Mouse (Mus musculus): Measurements from ENCODE around the gene Tmem120b. TPM values are rescaled to one million over a fixed set of nuclear protein-coding genes. Genes with fewer than 3 reads are reported as not detected.
A peak's percentile ranks its signal among the peaks of the same experiment; 100 is the strongest.

The Tmem120b gene
- polyA plus RNA-seq, 1 experiment from 2014 or later, result 20.7 TPM

- Histone ChIP-seq H3K4me2 (peak overlapping the region; percentile 64), H3K4me3 (peak overlapping the region; percentile 39), H3K9me3 (no peaks in the 10 kb centered on the region), H3K27me3 (no peaks in the 10 kb centered on the region), H3K36me3 (peaks cover 41% of the 10 kb centered on the region), H3K4me1 (replicated peaks) (peaks cover 61% of the 10 kb centered on the region), H3K27ac (replicated peaks) (no peak overlapping the region), H3K9ac (peak overlapping the region; percentile 30)
- WGBS, result 7% methylated on average over 19 of the region's 19 CpGs
- ATAC-seq (ENCODE audit: low FRiP score, low read depth), result peak; percentile 84
These were observed 81.5 kb downstream of the Tmem120b start for GRCm38 (mm10) chr5:123149451-123150400.

GRCm38 (mm10) chr5:123150641-123151040 is 82.4 kb downstream of the Tmem120b start:
- no peak for ATAC-seq (ENCODE audit: low FRiP score, low read depth)
- Histone ChIP-seq H3K9me3 (no peaks in the 10 kb centered on the region), H3K4me3 (peak overlapping the region; percentile 39), H3K4me2 (peak overlapping the region; percentile 64), H3K4me1 (replicated peaks) (peaks cover 52% of the 10 kb centered on the region), H3K9ac (peak overlapping the region; percentile 30), H3K36me3 (peaks cover 46% of the 10 kb centered on the region), H3K27me3 (no peaks in the 10 kb centered on the region), H3K27ac (replicated peaks) (no peak overlapping the region)
- 40% methylated on average over 7 of the region's 7 CpGs for WGBS

GRCm38 (mm10) chr5:123151077-123151476 is 82.9 kb downstream of the Tmem120b start:
- Histone ChIP-seq H3K36me3 (peaks cover 46% of the 10 kb centered on the region), H3K9me3 (no peaks in the 10 kb centered on the region), H3K27me3 (no peaks in the 10 kb centered on the region), H3K4me3 (peak overlapping the region; percentile 39), H3K9ac (peak overlapping the region; percentile 30; the same call in 1 of the 2 replicates), H3K27ac (replicated peaks) (no peak overlapping the region), H3K4me1 (replicated peaks) (peaks cover 47% of the 10 kb centered on the region), H3K4me2 (peak overlapping the region; percentile 64)
- ATAC-seq (ENCODE audit: low FRiP score, low read depth), result peak; percentile 20; the same call in 1 of the 2 replicates
- 40% methylated on average over 7 of the region's 7 CpGs for WGBS

- peak overlapping the region; percentile 64; the same call in 1 of the 2 replicates for H3K4me2 ChIP-seq
- WGBS, result 96% methylated on average over 17 of the region's 19 CpGs
These were observed 83.6 kb downstream of the Tmem120b start for GRCm38 (mm10) chr5:123151707-123152362.

GRCm38 (mm10) chr5:123152901-123153300 is 84.7 kb downstream of the Tmem120b start:
- H3K27ac ChIP-seq (replicated peaks), result no peak overlapping the region
- 76% methylated on average over 1 of the region's 1 CpGs for WGBS
- peaks cover 46% of the 10 kb centered on the region for H3K36me3 ChIP-seq
- no peak overlapping the region for H3K9ac ChIP-seq
- H3K27me3 ChIP-seq, result no peaks in the 10 kb centered on the region
- ATAC-seq (ENCODE audit: low FRiP score, low read depth), result no peak
- no peak overlapping the region for H3K4me3 ChIP-seq
- H3K9me3 ChIP-seq, result no peaks in the 10 kb centered on the region
- H3K4me2 ChIP-seq, result no peak overlapping the region
- peaks cover 39% of the 10 kb centered on the region for H3K4me1 ChIP-seq (replicated peaks)

More at GRCm38 (mm10) chr5:123151707-123152362, 83.6 kb downstream of the Tmem120b start:
- no peak overlapping the region for H3K9ac ChIP-seq
- no peaks in the 10 kb centered on the region for H3K27me3 ChIP-seq
- H3K9me3 ChIP-seq, result no peaks in the 10 kb centered on the region
- H3K36me3 ChIP-seq, result peaks cover 45% of the 10 kb centered on the region
- no peak for ATAC-seq (ENCODE audit: low FRiP score, low read depth)
- H3K4me3 ChIP-seq, result no peak overlapping the region
- H3K4me1 ChIP-seq (replicated peaks), result peaks cover 41% of the 10 kb centered on the region
- no peak overlapping the region for H3K27ac ChIP-seq (replicated peaks)

- Histone ChIP-seq H3K27me3 (no peaks in the 10 kb centered on the region), H3K4me2 (no peak overlapping the region), H3K27ac (replicated peaks) (no peak overlapping the region), H3K36me3 (peaks cover 65% of the 10 kb centered on the region), H3K4me1 (replicated peaks) (peaks cover 13% of the 10 kb centered on the region), H3K4me3 (no peak overlapping the region), H3K9ac (no peak overlapping the region), H3K9me3 (no peaks in the 10 kb centered on the region)
- ATAC-seq (ENCODE audit: low FRiP score, low read depth), result no peak
- 66% methylated on average over 7 of the region's 7 CpGs for WGBS
These were observed 87.2 kb downstream of the Tmem120b start for GRCm38 (mm10) chr5:123155425-123155824.

GRCm38 (mm10) chr5:123156763-123157162 is 88.5 kb downstream of the Tmem120b start:
- WGBS, result 88% methylated on average over 12 of the region's 12 CpGs
- H3K4me1 ChIP-seq (replicated peaks), result no peaks in the 10 kb centered on the region
- no peak overlapping the region for H3K9ac ChIP-seq
- H3K4me3 ChIP-seq, result no peak overlapping the region
- H3K36me3 ChIP-seq, result peaks cover 77% of the 10 kb centered on the region
- H3K27ac ChIP-seq (replicated peaks), result no peak overlapping the region
- no peaks in the 10 kb centered on the region for H3K9me3 ChIP-seq
- no peaks in the 10 kb centered on the region for H3K27me3 ChIP-seq
- no peak overlapping the region for H3K4me2 ChIP-seq
- no peak for ATAC-seq (ENCODE audit: low FRiP score, low read depth)

- Histone ChIP-seq H3K36me3 (peaks cover 77% of the 10 kb centered on the region), H3K4me3 (no peak overlapping the region), H3K27ac (replicated peaks) (no peak overlapping the region), H3K4me2 (no peak overlapping the region), H3K4me1 (replicated peaks) (no peaks in the 10 kb centered on the region), H3K27me3 (no peaks in the 10 kb centered on the region), H3K9ac (no peak overlapping the region), H3K9me3 (no peaks in the 10 kb centered on the region)
- 90% methylated on average over 4 of the region's 4 CpGs for WGBS
- ATAC-seq (ENCODE audit: low FRiP score, low read depth), result no peak
These were observed 89.8 kb downstream of the Tmem120b start for GRCm38 (mm10) chr5:123157972-123158371.

GRCm38 (mm10) chr5:123159446-123159845 is 91.2 kb downstream of the Tmem120b start:
- H3K4me3 ChIP-seq, result no peak overlapping the region
- WGBS, result 96% methylated on average over 4 of the region's 4 CpGs

GRCm38 (mm10) chr5:123159866-123160265 is 91.7 kb downstream of the Tmem120b start:
- H3K36me3 ChIP-seq, result peaks cover 81% of the 10 kb centered on the region
- H3K4me1 ChIP-seq (replicated peaks), result no peaks in the 10 kb centered on the region
- H3K9me3 ChIP-seq, result no peaks in the 10 kb centered on the region
- H3K4me3 ChIP-seq, result no peak overlapping the region
- H3K4me2 ChIP-seq, result no peak overlapping the region
- H3K27me3 ChIP-seq, result no peaks in the 10 kb centered on the region
- H3K9ac ChIP-seq, result no peak overlapping the region
- whole genome bisulfite sequencing, result 95% methylated on average over 15 of the region's 15 CpGs
- ATAC-seq (ENCODE audit: low FRiP score, low read depth), result no peak
- no peak overlapping the region for H3K27ac ChIP-seq (replicated peaks)

More at GRCm38 (mm10) chr5:123159446-123159845, 91.2 kb downstream of the Tmem120b start:
- H3K9me3 ChIP-seq, result no peaks in the 10 kb centered on the region
- peaks cover 82% of the 10 kb centered on the region for H3K36me3 ChIP-seq
- no peaks in the 10 kb centered on the region for H3K4me1 ChIP-seq (replicated peaks)
- no peak overlapping the region for H3K4me2 ChIP-seq
- H3K9ac ChIP-seq, result no peak overlapping the region
- H3K27me3 ChIP-seq, result no peaks in the 10 kb centered on the region
- no peak for ATAC-seq (ENCODE audit: low FRiP score, low read depth)
- no peak overlapping the region for H3K27ac ChIP-seq (replicated peaks)

- Histone ChIP-seq H3K9me3 (no peaks in the 10 kb centered on the region), H3K27ac (replicated peaks) (no peak overlapping the region), H3K4me3 (no peak overlapping the region), H3K9ac (no peak overlapping the region), H3K27me3 (no peaks in the 10 kb centered on the region), H3K4me2 (no peak overlapping the region), H3K36me3 (peaks cover 78% of the 10 kb centered on the region), H3K4me1 (replicated peaks) (no peaks in the 10 kb centered on the region)
- WGBS, result 92% methylated on average over 14 of the region's 15 CpGs
- ATAC-seq (ENCODE audit: low FRiP score, low read depth), result no peak
These were observed 92.1 kb downstream of the Tmem120b start for GRCm38 (mm10) chr5:123160341-123160740.

- Histone ChIP-seq H3K27me3 (no peaks in the 10 kb centered on the region), H3K9ac (no peak overlapping the region), H3K4me1 (replicated peaks) (no peaks in the 10 kb centered on the region), H3K4me2 (no peak overlapping the region), H3K27ac (replicated peaks) (no peak overlapping the region), H3K4me3 (no peak overlapping the region), H3K9me3 (no peaks in the 10 kb centered on the region), H3K36me3 (peaks cover 79% of the 10 kb centered on the region)
- 78% methylated on average over 9 of the region's 9 CpGs for WGBS
- ATAC-seq (ENCODE audit: low FRiP score, low read depth), result no peak
These were observed 94.7 kb downstream of the Tmem120b start for GRCm38 (mm10) chr5:123162942-123163341.
